Mouse (Mus musculus): ENCODE measurements at regions not wholly inside any gene's neighbourhood (a gene's known extent, or its start where the extent isn't known, plus 50 kb on each side); places are given as distances from the start of the nearest gene placed in this dataset.

DNA sequence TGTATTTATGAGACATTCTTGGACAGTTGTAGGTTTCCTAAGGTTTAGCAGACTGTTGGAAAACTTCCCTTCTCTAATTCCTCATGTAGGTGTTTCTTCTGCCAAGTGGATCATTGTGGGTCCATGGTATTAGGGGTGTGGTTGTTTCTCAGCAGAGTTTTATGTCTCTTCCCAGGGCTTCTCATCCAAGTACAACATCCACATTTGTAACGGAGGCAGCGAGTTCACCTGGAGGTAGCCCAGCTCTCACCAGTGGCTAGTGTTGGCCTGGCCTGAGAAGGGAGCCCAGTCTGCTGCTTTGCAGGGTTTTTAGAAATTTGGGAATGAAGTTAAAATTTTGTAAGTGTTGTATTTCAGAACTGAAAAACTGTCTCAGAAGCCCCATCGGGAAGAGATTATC is 122.4 kb downstream of the Wnt5a start:
- TF ChIP-seq CTCF (IDR thresholded peaks at IDR 0.05; ENCODE audit: low read depth) (no peak), EP300 (IDR thresholded peaks at IDR 0.05; ENCODE audit: low read depth) (no peak)
